Mouse (Mus musculus): ENCODE results near the gene Spata18. TPM values are rescaled to one million over a fixed set of nuclear protein-coding genes. Genes with fewer than 3 reads are reported as not detected.

Gene Spata18
- total RNA-seq, 1 experiment from 2014 or later, result not detected

- no peak for ATAC-seq (replicated peaks; ENCODE audit: low read depth, poor library complexity, severe bottlenecking)
These were observed 714 bp upstream of the Spata18 start for GRCm38 (mm10) chr5:73650365-73650964.

- no peak for ATAC-seq (replicated peaks; ENCODE audit: low read depth, poor library complexity, severe bottlenecking)
These were observed 649 bp downstream of the Spata18 start for GRCm38 (mm10) chr5:73651855-73652201.

DNA sequence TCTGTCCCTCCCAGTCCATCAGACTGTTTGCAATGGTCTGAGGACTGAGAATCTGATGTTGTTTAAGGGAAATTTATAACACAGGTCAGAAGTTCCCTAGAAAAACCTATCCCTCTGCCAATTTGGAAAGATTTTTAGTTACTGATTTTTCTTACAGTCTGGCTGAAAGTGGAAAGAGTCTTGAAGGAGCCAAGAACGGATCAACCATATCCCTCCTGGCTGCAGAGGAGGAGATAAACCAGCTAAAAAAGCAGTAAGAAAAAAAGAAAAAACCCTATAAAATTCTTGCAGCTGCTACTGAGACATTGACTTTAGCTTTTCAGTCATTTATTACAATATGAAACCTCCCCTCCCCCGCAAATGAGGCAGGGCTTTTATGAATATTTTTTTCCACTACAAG lies 15.5 kb downstream of the Spata18 start:
- ATAC-seq (replicated peaks; ENCODE audit: low read depth, poor library complexity, severe bottlenecking), result no peak

DNA sequence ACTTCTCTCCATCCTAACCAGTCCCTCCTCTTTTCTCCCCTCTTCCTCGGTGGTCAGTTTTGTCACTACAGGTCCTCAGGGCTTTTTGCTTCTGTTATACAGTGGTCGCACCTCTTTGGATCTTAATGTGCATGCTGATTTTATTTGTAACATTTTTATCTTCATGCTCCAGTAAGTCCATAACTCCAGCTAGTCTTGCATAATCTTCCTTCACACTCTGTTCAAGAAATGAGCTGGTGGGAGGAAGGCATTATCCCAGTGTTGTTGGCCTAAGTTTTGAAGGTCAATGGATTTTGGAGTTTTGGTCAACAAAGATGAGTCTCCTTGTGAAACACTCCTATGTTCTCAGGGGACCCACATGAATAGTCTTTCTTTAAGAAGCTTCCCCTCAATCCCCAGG lies 16.7 kb downstream of the Spata18 start:
- ATAC-seq (replicated peaks; ENCODE audit: low read depth, poor library complexity, severe bottlenecking), result no peak

- ATAC-seq (replicated peaks; ENCODE audit: low read depth, poor library complexity, severe bottlenecking), result no peak
These were observed 18.2 kb downstream of the Spata18 start for GRCm38 (mm10) chr5:73669386-73669785.

DNA sequence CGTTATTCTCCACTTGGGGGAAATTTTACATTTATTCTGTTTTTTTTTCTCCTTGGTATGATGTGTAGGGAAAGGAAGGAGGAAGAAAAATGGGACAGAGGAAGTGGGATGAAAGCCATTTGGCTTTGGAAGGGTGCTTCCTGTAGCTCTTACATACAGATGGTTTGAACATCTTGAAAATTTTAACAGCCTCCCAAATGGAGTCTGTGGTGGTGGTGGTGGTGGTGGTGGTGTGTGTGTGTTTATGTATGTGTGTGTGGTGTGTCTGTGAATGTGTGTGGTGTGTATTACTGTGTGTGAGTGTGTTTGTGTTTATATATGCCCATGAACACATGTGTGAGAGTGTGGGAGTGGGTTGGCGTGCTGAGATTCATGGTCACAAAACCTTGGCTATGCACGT lies 24.4 kb downstream of the Spata18 start:
- no peak for ATAC-seq (replicated peaks; ENCODE audit: low read depth, poor library complexity, severe bottlenecking)

GRCm38 (mm10) chr5:73676626-73677025 lies 25.4 kb downstream of the Spata18 start:
- no peak for ATAC-seq (replicated peaks; ENCODE audit: low read depth, poor library complexity, severe bottlenecking)

DNA sequence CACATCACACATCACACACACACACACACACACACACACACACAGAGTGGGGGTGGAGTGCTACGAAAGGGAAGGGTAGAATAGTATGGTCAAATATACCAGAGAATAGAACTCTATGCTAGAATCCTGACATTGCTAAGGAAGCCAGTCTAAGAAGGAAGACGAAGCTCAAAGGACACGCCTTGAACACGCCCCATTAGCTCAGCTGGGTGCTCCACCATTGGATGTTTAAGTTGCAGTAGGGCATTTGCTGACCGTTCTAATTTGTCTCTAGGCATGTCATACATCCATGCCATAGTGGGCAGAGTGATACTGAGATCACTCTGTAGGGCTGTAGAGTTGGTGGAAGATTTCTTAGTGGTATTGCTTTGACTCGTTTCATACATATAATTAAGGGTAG lies 32.0 kb downstream of the Spata18 start:
- no peak for ATAC-seq (replicated peaks; ENCODE audit: low read depth, poor library complexity, severe bottlenecking)

DNA sequence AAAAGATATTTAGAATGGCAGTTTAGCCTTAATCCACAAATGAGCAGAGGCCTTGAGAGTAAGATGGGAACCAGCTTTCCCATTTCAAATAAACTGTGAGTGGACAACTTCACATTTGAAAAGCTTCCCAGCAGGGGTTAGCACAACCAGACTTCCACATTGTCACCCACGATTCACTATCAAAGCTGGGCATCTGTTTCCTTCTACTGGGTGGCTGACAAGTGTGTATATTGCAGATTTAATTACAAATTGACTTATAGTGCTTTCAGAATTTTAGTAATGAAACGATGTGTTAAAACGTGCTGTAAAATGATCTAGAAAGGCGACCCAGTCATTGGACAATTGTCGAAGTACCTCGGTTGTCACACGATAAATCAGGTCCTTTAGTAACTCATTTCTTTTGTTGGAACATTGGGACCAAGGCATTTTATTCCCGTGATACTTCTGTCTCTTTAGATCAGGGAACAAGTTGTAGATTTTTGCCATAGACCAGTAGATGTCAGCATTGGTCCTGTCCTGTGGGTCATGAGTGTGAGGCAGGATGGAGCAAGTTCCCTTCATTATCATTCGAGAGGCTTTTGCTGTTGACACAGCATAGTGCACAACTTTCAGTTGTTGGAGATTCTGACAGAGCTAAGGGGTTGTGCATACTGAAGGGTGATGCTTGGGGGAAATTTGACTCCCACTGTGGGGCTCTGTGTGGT lies 32.7 kb downstream of the Spata18 start:
- ATAC-seq (replicated peaks; ENCODE audit: low read depth, poor library complexity, severe bottlenecking), result 0 out of 2 replicates have a peak, but pooled peaks have one; percentile 39

- no peak for ATAC-seq (replicated peaks; ENCODE audit: low read depth, poor library complexity, severe bottlenecking)
These were observed 35.0 kb downstream of the Spata18 start for GRCm38 (mm10) chr5:73686149-73686548.

- no peak for ATAC-seq (replicated peaks; ENCODE audit: low read depth, poor library complexity, severe bottlenecking)
These were observed 37.4 kb downstream of the Spata18 start for GRCm38 (mm10) chr5:73688576-73688975.

DNA sequence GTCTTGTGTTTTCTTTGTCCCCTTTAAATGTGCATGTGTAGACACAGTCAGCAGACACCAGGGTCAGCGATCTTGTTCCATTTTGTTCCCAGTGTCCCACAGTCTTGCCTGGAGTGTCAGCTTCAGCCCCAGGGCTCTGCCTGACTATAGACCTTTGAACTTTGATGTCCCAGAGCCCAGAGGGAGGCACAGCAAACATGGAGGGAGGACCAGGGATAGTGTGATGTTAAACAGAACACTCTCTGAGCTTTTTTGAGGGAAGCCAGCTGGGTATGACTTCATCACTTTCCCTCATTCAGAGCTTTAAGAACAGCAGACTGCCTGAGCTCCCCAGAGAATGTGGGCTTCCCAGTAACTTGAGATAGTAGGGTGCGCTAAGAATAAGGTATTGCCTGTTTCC lies 39.0 kb downstream of the Spata18 start:
- ATAC-seq (replicated peaks; ENCODE audit: low read depth, poor library complexity, severe bottlenecking), result no peak

DNA sequence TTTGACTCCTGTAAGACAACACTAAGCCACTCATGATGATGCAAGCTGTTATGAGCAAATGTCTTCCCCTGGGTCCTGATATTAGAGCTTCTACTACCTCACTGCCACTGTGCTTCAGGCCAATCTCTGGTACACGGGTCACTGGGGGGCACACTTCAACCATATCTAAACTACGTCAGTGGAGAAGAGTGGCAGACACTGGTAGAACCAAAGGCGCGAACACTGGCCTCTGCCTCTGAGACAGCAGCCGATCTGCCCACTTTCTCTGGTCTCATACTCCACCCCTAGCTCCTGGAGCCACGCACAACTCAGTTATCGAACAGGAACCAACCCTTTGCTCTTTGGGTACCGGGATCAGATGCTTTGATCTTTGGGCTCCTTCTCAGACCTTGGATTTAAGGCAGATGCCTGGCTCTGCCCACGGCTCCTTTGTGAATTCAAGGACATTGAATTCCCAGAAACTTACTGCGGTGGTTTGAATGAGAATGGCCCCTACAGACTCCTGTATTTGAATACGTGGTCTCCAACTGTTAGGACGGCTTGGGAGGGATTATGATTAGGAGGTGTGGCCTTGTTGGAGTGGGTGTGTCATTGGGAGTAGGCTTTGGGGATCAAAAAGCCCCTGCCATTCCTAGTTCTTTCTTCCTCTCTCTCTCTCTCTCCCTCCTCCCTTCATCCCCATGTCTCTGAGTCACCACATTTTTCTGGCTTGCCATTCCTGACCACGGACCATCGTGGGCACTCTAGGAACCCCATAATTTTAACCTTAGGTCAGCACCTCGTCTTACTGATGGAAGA lies 40.7 kb downstream of the Spata18 start:
- no peak for ATAC-seq (replicated peaks; ENCODE audit: low read depth, poor library complexity, severe bottlenecking)

- no peak for ATAC-seq (replicated peaks; ENCODE audit: low read depth, poor library complexity, severe bottlenecking)
These were observed 42.6 kb downstream of the Spata18 start for GRCm38 (mm10) chr5:73693778-73694177.

DNA sequence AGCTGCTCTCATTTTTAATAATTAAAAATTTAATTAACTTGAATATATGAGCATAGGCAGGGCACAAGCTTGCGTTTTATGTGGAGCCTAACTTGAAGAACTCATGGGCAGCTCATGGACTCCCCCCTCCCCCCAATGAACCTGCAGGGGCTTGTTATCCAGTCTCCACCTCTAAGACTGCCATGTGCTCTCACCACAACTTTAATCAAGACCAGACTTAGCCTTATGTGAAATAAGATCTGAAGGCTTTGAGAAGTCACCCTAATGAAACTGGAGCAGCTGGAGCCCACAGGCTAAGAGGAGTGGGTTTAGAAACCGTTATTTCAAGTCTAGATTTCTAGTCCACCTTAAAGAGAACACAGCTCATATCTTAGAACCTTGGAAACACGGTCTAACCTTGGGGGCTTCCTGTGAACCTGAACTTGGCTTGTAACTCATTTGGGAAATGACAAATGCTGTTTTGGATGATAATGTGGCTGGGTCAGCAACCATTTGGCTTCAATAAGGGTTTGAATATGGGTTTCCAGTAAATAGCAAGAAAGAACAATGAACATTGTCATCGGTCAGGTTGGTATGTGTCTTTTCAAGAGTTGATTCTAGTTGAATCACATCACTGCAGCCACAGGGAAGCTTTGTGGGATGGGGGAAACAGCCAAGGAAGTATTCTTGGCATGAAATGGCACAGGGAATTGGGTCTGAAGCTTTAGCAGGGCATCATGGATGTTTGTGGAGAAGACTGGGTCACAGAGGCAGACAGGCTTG lies 43.3 kb downstream of the Spata18 start:
- no peak for ATAC-seq (replicated peaks; ENCODE audit: low read depth, poor library complexity, severe bottlenecking)

DNA sequence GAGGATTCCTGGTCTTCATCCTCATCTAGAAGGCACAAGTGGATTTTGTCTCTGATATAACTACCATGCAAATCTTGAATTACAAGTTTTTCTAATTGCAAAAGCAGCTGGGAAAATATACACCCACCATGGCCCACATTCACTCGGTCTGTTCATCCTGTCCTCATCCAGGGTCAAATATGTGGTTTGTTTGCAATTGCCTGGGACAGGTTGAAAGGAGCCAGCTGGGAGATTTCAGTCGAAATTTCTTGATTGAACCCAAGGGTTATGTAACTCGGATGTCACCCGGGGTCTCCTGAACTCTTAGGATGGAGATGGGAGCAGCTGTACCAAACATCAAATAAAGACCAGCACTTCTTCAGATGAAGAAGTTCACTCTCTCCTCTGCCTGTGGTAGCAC lies 46.5 kb downstream of the Spata18 start:
- ATAC-seq (replicated peaks; ENCODE audit: low read depth, poor library complexity, severe bottlenecking), result no peak

DNA sequence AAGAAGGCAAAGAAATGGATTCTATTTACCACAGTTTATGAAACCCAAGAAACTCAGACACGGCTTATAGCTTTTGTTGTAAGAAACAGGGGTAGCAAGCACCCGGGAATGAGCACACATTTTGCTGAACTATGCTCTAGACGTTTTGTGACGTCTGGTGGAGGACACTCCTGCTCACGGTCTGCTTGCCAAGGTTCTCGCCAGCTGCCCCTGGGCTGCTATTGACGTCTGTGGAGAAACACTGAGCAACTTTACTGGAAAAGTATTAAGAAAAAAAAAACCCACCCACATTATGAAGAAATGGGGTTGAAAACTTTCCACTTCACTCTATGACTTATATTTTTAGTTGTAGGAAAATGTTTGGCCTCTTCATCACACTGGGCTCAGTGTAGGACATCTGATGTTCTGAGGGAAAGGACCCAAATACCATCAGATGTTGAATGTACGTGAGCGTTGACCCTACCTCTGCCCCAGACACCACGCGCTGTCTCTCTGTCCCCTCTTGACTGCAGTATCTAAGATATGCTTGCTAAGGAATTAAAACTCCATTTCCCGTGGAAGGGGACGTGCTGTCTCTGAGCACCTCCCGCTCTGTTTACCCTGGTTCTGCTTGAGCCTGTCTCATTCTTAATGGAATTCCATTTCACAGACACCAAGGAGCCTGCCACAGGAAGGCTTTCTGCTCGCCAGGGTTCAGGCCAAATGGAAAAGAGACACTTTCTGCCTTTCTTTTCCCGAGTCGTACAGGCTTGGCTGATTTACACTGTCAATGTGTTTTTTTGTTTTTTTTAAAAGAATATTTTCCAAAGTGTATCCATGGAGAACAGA lies 50.1 kb downstream of the Spata18 start:
- ATAC-seq (replicated peaks; ENCODE audit: low read depth, poor library complexity, severe bottlenecking), result no peak

DNA sequence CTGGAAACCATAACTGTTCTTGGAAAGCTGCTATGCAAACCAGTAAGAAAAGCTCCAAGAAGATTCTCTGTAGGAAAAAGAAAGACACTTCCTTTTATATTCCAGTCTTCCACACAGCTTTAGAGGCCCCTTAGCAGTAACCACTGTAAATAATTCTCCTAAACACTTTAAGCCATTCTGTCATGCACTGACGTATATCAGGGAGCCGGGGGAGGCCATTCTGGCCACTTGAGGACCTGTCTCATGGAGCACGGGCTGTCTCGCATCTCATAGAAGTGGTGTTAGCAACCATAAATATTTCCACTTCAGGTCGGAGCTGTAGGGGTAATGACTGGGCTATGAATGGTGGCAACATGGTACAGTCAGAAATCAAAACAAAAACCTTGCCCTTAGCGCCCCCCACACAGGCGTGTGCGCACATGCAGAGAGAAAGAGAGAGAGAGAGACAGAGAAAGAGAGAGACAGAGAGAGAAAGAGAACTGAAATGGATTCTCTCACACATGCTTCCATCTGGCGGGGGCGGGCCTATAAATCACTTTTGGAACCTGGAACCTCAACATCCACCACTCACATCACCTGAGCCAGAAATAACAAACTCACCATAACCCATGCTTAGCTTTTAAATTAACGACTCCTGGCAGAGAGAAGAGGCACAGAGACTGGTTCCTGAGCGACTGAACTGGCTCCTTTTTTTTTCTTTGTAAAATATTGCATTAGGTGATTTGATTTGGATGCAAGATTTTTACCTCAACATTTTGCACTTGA lies 50.9 kb downstream of the Spata18 start:
- no peak for ATAC-seq (replicated peaks; ENCODE audit: low read depth, poor library complexity, severe bottlenecking)

DNA sequence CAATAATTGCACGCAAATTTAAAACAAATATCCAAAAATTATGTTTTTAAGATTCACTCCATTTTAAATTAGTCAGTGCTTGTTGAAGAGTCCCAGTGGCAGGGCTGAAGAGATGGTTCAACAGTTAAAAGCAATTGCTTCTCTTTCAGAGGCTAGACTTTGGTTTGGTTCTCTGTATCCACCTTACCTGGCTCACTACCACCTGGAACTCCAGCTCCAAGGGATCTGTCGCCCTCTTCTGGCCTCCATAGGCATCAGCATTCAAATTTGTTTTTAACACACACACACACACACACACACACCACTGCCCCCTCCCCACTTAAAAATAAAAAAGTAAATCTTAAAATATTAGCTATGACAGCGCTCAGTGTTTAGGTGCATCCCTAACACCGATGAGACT lies 51.9 kb downstream of the Spata18 start:
- no peak for ATAC-seq (replicated peaks; ENCODE audit: low read depth, poor library complexity, severe bottlenecking)
